Mouse (Mus musculus) B cell, adult 2 months (primary cell): ENCODE measurements around the gene Kansl1.

ENCODE experiments used
- DNase-seq, 2 experiments: peaks; one replicate each; pipeline ENCODE4 v3.0.0; 2022

Kansl1 gene

DNA sequence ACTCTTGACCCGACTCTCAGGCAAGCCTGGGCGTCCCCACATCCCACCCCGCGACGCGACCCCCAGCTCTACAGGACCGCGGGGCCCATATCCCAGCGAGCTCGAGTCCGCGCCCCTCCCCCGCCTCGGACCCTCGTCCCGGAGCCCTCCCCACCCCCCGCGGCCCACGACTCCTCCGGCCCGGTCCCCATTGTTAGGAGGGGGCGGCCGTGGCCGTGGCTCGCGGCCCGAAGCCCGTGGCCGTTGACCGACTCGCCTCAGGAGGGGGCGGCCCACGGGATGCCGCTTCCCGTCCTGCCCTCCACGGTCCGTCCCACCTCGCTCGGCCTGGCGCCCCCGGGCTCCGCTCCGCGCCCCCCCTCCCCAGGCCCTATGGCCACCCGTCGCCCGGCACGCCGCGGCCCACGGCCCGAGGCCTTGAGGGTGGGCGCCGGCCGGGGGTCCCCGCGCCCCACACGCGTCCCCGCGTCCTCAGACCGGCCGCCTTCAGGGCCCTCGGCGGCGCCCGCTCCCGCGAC lies at the start of gene Kansl1:
Kansl1 (minus strand) TSS at position 111 of the 518 bp plus-strand sequence.
- DNase-seq: no peak

DNA sequence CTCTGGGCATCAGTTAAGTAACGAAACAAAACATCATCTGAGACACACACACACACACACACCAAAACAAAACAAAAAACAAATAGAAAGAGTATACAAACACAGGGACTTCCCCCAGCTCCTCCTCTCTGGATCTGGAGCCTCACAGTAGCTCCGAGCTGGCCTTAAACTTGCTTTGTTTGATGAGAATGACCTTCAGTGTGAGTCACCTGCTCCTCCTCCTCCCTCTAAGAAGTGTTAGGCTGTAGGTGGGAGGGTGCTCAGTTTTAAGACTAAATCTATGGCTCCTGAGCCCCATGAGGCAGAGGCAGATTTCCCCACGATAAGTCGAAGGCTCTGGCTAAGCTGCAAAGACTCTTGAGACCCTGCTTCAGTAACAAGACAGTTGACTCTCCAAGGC lies 43.8 kb upstream of the Kansl1 start:
- DNase-seq: no peak

DNA sequence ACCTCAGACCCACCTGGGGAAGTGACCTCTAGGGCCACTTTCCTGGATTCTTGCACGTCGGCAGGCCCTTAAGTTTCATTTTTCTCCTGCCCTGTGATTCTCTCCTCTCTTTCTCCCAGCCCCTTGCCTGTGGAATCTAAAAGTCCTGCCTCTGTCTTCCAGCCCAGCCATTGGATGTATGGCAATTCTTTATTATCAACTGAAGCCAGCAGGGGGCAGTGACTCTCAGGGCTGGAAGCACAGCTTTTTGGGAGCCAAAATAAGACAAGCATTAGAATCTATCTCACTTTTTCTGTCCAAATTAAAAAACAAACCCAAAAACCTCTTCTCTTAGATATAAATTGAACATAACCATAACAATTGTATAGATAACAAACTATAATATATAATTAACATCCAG lies 41.9 kb upstream of the Kansl1 start:
- DNase-seq: peak; percentile 46 to 47

DNA sequence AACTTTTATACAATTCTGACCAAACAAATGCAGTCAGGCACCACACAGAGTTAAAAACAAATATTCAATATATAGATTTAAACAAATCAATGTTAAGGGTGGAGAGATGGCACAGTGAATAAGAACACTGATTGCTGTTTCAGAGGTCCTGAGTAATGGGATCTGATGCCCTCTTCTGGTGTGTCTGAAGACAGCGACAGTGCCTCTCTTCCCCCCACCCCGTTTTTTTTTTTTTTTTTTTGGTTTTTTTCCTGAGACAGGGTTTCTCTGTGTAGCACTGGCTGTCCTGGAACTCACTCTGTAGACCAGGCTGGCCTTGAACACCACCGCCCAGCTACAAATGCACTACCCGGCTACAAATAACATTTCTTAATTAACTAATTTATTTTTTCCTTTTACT lies 39.8 kb upstream of the Kansl1 start:
- DNase-seq: no peak

DNA sequence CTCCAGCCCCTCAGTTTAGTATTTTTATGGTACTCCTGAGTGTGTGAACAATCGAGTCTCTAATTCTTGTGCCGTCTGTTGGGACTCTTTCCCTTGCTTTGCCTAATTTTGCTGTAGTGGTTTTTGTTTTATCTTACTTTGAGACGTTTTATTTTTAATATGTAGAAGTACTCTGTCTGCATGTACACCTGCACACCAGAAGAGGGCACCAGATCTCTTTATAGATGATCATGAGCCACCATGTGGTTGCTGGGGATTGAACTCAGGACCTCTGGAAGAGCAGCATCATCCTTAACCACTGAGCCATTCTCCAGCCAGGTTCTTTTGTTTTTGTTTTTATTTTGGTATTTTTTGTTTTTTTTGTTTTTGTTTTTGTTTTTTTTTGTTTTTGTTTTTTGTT lies 19.6 kb upstream of the Kansl1 start:
- no peak for DNase-seq

DNA sequence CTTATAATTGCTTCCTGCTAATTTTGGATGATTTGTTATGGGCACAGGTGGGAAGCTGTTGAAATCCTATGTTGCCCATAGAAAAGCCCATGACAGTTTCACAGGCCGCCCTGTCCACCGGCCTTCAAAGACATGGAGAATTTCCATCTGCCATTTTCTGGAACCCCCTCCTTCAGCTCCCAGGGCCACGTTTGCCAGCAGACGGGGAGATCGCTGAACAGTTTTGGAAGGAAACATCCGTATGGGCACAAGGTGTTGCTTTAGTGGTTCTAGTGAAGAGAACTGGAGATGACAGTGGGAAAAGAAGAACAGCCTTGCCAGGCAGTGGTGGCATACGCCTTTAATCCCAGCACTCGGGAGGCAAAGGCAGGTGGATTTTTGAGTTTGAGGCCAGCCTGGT lies 13.3 kb upstream of the Kansl1 start:
- no peak for DNase-seq

DNA sequence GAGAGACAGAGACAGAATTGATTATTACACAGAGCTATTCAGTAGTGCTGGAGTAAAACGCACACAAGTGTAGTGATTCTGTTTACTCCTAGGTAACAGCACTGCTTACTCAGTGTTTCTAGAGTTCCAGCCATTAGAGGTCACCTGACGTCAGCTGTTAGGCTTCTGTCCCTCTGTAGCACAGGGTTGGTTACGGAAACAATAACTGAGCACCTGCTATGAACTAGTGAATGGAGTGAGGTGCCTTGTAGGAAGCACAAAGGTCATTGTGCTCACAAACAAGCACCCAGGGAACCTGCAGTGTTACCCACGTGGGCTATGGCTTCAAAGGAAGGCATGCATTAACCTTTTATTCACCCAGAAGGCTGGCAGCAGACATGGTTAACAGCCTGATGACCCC lies 10.8 kb upstream of the Kansl1 start:
- no peak for DNase-seq

DNA sequence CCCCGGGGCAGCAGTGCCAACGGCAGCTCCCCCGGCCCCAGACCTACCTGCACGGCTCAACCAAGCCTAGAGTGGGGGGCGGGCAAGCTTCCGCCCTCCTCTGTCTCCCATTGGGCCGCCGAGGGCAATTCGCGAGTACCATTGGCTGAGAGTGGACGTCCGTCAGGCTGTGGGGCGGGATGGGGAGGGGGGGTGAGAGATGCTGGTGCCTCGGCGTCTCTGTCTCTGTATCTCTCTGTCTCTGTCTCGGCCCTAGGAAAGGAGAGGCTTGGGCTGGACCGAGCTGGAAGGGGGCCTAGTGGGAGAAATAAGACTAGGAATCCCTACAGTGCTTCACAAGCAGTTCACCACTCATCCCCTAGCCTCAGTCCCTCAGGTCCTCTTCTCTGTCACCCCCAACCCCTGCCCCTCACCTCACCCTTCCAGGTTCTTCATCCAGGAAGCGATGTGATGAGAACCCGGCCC lies 742 bp upstream of the Kansl1 start:
- peak; percentile 88 for DNase-seq

DNA sequence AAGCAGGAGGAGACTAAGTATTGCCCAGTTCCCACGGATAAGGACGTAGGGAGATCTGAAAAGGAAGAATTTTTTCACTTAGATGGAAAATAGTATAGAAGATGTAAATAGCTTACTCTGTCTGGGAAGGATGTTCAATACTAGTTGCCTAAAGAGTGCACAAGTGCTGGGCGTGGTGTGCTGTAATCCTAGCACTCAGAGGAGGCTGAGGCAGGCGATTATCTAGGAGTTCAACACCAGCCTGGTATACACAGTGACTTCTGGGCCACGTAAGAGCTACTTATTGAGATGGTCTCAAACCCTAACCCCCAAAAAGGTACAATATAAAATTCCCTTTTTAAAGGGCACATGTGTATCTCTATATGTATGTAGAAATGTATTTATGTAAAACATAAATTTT lies 963 bp downstream of the Kansl1 start:
- no peak for DNase-seq

DNA sequence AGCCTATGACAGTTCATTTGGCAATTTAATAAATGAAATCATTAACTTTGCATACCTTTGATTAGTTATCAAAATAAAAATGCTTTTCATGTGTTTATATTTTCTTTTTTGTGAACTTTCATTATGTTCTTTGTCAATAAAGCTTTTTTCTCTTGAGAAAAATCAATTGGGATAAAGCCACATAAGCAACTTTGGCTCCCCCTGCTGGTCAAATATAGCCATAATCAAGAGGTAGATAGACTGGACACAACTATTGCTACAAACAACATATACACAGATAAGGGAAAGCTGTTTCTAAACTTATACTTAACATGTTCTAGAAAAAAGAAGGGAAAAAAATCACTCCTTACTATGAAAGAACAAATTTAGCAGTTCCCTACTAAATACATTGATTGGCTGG lies 7.1 kb downstream of the Kansl1 start:
- DNase-seq: peak; percentile 78 to 84

DNA sequence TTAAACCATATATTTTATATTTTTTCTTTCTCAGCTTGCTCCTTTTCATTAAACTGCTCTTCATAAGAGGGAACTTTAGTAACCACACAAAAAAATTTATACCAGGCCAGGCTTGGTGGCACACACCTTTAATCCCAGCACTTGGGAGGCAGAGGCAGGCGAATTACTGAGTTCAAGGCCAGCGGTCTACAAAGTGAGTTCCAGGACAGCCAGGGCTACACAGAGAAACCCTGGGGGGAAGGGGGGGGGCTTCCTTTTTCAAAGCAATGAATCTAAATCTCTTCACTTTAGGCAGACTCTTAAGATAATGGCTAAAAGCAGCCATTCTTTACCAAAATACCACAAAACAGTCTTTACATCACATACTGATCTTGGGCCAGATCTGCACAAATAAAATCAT lies 9.0 kb downstream of the Kansl1 start:
- DNase-seq: no peak

DNA sequence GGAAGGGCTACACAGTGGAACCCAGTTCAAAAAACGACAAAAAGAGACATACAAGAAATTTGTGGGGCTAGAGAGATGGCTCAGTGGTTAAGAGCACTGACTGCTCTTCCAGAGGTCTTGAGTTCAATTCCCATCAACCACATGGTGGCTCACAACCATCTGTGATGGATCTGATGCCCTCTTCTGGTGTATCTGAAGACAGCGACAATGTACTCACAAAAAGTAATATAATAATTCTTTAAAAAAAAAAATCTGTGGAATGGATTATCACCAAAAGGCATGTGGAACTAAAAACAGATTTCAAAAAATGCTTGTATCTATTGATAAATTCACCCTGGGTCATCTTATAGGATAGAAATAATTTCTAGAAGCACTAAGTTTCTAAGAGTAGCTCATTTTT lies 10.2 kb downstream of the Kansl1 start:
- peak; percentile 14 to 16 for DNase-seq

DNA sequence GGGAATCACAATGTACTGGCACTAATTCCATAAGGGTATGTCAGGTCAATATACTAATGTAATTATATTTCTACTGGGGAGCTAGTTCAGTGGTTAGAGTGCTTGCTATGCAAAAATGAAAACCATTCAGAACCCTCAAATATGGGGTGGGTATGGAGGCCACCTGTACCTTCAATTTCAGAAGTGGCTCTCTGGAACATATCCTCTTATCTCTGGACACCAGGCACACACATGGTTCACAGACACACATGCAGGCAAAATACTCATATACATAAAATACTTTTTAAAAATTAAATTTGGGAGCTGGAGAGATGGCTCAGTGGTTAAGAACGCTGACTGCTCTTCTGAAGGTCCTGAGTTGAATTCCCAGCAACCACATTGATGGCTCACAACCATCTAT lies 16.0 kb downstream of the Kansl1 start:
- DNase-seq: no peak

DNA sequence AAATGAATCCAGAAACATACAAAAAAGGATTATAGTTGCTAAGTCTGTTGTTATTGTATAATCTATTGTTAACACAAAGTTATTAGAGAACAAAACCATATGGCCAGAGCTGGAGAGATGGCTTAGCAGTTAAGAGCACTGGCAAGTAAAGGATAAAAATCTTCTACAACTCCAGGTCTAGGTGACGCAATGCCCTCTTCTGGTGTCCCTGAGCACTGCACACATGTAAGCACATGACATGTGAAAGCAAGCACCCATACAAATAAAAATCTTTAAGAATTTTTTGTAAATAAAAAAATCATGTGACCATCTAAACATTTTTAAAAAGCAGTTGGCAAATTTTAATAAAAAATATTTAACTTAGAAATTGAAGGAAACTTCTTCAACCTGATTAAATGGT lies 17.4 kb downstream of the Kansl1 start:
- peak; percentile 53 to 63 for DNase-seq

DNA sequence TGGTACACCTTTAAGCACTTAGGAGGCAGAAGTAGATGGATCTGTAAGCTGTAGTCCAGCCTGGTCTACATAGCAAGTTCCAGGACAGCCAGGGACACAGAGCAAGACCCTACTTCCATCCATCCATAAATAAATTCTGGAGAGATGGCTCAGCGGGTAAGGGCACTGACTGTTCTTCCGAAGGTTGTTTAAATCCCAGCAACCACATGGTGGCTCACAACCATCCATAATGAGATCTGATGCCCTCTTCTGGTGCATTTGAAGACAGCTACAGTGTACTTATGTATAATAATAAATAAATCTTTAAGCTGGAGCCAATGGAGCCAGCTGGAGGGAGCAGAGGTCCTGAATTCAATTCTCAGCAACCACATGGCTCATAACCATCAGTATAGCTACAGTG lies 20.2 kb downstream of the Kansl1 start:
- peak; percentile 31 to 38 for DNase-seq

DNA sequence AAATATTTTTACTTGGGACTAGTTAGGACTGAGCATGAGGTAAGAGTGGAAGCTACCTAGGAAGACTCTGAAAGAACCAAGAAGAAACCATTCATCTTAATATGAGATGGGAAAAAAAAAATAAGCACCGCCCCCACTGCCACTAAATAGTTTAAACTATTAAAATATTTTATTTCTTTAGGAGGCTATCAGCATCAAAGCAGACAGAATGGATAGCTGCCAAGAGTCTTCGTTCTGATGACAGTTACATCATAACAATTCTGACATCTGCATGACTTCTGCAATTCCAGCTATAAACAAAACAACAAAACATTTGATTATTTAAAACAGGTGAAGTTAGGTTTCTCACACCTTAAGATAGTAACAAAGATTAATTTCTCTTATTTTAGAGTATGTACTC lies 23.1 kb downstream of the Kansl1 start:
- no peak for DNase-seq

DNA sequence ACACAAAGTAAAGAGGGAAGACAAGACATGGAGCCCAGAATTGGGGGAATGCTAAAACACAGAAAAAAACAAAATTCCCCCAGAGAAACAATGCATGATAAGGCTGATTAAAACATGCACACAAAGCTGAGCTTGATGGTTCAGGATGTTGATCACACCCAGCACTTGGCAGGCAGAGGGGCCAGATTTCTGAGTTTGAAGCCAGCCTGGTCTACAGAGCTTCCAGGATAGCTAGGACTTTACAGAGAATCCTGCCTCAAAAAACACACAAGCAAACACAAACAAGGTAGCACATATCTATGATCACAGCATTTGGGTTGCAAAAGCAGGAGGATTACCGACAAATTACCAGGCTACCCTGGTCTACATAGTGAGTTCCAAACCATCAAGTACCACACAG lies 23.6 kb downstream of the Kansl1 start:
- no peak for DNase-seq

DNA sequence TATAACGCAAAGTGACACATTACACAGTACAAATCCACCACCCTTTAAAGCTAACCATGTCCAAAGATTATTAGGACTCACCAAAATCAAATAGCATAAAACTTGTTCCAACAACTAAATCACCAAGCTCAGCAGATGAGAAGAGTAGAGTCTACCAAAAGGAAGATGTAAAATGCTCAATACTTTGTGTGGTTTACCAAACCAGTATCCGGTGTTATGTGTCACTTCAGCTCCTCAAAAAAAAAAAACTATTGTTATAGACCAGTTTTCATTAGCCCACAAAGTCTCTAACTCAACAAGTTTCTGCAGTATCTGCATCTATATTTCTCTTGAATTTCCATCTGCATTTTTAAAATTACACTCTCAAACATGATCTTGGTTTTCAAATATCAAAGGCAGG lies 25.3 kb downstream of the Kansl1 start:
- no peak for DNase-seq

DNA sequence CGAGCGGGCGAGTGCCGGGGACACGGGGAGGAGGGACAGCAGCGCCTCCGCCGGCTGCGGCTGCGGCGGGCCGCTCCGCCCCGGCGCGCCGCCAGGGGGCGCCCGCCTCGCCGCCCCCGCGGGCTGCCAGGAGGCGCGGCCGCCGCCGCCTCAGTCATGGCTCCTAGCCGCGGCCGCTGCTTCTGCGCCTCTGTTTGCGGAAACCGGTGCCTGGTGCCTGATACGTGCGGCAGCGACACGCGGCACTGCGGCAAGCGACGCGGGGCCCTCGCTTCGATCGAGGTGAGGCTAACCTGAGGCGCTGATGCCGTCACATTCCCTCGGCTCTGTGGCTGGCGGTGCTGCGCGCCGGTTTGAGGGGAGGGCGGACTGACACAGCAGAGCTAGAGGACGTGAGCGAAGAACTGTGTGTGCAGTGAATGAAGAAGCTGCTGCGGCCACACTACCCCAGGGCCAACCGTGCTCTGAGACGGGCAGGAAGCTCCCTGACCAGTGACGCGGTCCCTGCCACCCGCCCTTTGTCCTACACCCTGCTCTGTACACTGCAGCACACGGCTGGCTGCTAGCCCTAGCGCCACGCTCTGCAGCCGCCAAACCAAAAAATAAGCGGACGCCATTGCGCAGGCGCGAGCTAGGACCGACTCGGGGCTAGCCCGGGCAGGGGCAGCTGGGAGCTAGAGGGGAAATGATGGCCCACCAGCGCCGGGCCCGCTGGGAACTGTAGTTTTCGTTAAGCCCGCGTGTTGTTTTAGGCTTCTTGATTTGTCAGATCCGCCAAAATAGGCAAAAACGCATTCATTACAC lies 26.1 kb downstream of the Kansl1 start:
- peak; percentile 93 to 94 for DNase-seq

DNA sequence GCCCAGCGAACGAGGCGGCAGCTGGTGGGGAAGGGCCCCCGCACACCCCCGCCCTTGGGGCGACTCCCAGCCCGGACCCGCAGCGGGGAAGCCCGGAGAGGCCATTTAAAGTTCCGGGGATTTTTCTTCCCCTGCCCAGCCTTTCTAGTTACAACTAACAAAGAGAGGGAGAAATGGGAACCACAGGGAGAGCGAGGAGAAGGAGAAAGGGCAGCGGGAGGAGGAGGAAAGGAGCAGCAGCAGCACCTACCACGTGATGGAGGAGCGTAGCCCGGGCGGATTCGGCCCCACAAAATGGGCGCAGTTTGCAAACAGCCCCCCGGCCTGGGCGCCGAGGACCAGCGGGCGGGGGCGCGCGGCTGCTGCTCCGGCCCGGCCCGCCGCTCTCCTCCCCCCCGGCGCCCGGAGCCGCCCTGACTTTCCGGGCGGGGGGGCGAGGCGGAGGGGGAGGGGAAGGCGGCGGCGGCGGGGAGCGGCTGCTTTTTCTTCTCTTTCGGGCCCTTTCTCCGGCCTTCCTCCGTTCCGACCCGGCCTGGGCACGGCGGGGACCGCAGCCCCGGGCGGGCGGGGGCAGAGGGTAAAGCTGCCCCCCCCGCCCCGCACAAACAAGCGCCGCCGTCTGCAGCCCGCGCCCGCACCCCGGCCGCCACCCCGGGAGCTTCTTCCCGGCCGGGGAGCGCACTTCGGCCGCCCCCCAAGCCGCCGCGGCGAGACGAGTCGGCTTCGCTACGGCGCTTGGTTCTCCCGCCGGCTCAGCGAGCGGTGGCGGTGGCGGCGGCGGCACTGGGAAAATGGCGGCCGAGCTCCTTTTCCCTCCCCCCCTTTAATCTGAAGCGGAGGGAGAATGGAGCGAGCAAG lies 27.0 kb downstream of the Kansl1 start:
- peak; percentile 72 to 78 for DNase-seq

DNA sequence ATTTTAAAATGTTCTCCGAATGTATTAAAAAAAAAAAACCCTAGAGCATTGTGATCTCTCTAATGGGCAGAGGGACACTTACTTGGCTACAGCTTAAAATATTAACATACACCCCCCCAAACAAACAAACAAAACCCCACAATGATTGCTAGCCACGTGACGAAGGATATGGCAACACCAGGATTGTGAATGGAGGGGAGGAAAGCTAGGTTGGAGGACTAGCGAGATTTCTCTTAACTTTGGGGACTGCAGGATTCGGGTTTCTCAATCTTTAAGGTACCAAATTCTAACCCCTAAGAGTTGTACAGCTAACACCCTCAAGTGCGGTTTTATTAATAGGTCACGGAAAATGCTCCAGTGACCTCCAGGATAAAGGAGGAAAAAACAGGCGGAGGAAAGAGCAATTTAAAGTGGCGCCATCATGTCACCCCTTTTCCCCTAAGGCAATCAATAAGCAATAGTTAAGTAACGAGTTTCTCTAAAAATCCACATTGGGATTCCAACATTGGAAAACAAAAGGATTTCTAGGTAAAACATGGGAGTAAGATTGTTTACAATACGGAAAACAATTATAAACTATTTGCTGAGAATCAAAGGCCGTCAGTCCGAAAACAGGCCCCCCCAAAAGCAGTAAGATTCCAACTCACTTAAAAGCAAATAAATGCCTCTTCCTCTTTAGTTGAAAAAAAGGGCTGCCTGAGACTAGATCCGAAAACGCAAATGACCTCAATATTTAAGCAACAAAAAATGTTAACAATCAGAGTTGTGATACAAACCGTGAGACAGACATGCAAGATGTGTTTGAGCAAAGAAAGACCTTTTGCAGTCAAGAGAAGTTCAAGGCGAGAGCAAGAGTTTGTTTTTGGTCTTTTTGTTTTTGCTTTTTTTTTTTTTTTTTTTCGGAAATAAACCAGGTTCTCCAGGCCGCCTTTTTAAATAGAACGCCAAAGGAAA lies 27.9 kb downstream of the Kansl1 start:
- peak; percentile 30 to 37 for DNase-seq

DNA sequence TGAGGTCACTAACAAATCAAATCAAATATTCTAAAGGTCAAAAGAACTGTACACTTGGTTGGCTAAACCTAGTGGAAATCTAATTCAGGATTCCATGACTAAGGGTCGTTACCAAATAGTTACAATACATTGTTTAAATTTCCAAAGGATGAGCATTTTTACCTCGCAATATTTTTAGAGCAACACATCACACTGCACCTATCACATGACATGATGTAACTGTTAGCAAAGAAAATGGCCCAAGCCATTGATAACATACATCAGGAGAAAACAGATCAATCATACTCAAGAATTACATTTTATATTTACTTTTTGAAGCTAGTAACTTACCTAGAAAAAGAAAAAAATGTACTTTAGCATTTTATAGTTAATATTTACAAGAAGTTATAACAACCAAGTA lies 29.0 kb downstream of the Kansl1 start:
- DNase-seq: no peak

DNA sequence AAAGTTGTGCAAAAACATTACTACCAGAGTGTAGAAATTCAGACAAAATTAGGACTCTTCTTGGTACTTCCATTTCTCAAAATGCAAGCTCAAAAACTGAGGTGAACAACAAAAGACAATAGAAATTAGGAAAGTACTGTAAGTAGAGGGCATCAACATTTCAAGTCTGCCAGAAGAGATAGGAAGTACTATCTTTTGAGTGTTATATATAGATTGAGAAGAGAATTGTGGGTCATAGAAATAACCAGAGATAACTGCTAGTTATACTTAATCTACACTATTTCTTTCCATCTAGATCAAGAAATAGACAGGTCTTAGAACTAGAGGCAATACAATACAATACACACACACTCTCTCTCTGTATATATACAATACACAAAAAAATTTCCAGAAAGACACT lies 30.2 kb downstream of the Kansl1 start:
- no peak for DNase-seq
